25 mouse cellular contexts compared by ENCODE assay signal in genomic region chr8:78390756-78391155, GRCm38 (mm10). TPM values are rescaled to one million over a fixed set of nuclear protein-coding genes. Genes with fewer than 3 reads are reported as not detected.
"Had no signal": no experiment of that assay in that cellular context is flagged by ENCODE, and none has a peak within 500 bp of the region (broad histone marks: within the 10 kb centered on the region; RNA-seq: fewer than 3 reads in every experiment).

No protein-coding gene starts in this region.

- H3K4me3 ChIP-seq: kidney, embryonic 15.5 days; liver, embryonic 13.5 days had no signal

- DNase-seq: kidney, adult 8-10 months; kidney, postnatal 10 days; kidney, postnatal 36 days; liver, embryonic 13.5 days; lung, adult 2 months; lung, postnatal 14 days; lung, postnatal 4 days; midbrain, embryonic 14.5 days; thymus, adult 18-20 months; thymus, postnatal 36 days had no signal

- H3K36me3 ChIP-seq: kidney, embryonic 15.5 days; liver, embryonic 13.5 days had no signal

- H3K27ac ChIP-seq: kidney, embryonic 15.5 days; liver, embryonic 13.5 days had no signal

- H3K27me3 ChIP-seq: kidney, embryonic 15.5 days; liver, embryonic 13.5 days had no signal

- H3K4me1 ChIP-seq: kidney, embryonic 15.5 days; liver, embryonic 13.5 days had no signal

RNA-seq across cellular contexts. Expression of gene Pou4f2, which starts 45.7 kb away (rescaled TPM):
- total RNA-seq: layer of hippocampus, adult 8-10 months; layer of hippocampus, postnatal 25 days; left cerebral cortex, adult 18-20 months; left cerebral cortex, postnatal 25 days; liver, adult 2 months; megakaryocyte progenitor cell, adult 5-6 weeks; megakaryocyte-erythroid progenitor cell, adult 5-6 weeks had no signal
- polyA plus RNA-seq: kidney, embryonic 15.5 days; limb, embryonic 11.5 days; liver, adult 2 months; liver, embryonic 13.5 days; liver, embryonic 16.5 days; lung, adult 2 months; lung, embryonic 16.5 days; small intestine, adult 2 months; spleen, adult 2 months; stomach, embryonic 16.5 days; urinary bladder, adult 2 months had no signal
